Mouse (Mus musculus) kidney, adult 9 months (tissue): Measurements from ENCODE around the gene Zgpat.

Experiments
- DNase-seq: peaks from one replicate; pipeline ENCODE4 v3.0.0; 2022

Gene Zgpat

GRCm38 (mm10) chr2:181364860-181365596 is at the start of gene Zgpat, which contains the start of gene Arfrp1:
Zgpat (plus strand) TSS chr2:181364928.
Arfrp1 (minus strand) TSS chr2:181365404.
- peak; percentile 89 for DNase-seq

GRCm38 (mm10) chr2:181319248-181320102 is 45.3 kb upstream of the Zgpat start, which contains the start of gene Rtel1:
Rtel1 (plus strand) TSS chr2:181319739.
- DNase-seq: peak; percentile 80

- DNase-seq: no peak
These were observed 44.6 kb upstream of the Zgpat start for GRCm38 (mm10) chr2:181320103-181320499.

- no peak for DNase-seq
These were observed 42.6 kb upstream of the Zgpat start for GRCm38 (mm10) chr2:181322136-181322535.

- no peak for DNase-seq
These were observed 38.6 kb upstream of the Zgpat start for GRCm38 (mm10) chr2:181326098-181326497.

- no peak for DNase-seq
These were observed 32.2 kb upstream of the Zgpat start for GRCm38 (mm10) chr2:181332542-181332941.

DNA sequence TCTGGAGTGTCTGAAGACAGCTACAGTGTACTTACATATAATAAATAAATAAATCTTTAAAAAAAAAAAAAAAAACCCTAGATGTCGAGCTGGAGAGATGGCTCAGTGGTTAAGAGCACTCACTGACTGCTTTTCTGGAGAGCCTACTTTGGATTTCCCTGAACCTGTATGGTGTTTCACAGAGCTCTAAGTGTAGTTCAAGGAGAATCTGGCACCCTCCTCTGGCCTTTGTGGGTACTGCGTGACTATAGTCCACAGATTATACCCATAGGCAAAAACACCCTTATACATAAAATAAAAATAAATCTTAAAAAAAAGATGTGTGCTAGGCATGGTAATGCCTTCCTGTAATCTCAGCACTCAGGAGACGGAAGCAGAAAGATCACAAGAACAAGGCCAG is 30.7 kb upstream of the Zgpat start:
- DNase-seq: peak; percentile 81

DNA sequence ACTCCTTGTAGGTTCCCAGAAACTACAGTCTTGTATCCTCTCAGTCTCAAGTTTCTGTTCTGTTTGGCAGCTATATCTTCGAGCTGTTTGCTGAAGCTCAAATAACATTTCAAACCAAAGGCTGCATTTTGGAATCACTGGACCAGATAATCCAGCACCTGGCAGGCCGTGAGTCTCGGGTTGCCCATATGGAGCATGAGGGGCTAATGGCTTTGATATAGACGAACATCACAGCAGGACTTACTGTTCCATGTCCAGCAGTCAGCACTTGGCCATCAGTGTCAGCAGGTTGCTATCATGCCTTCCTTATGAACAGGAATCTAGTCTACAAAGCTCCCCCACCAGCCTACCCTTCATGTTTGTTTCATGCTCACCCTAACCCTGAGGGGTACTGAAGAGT is 24.3 kb upstream of the Zgpat start:
- no peak for DNase-seq

DNA sequence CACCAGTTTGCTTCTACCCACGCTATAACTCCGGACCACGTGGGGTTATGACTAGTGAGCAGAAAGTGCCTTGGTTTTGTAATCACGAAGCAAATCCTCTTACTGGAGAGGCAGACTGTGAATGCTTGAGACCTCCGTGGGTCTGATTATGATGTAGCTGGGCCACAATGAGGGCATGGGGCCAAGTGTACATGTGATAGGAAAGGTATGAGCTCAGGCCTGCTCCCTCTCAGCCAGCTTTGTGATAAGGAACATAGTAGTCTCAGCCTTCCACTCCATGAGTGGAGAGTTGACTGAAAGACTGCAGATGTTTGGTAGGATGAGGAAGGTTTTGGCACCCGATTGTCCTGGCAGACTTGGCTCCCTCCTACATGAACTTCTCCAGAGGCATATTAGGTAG is 22.0 kb upstream of the Zgpat start:
- no peak for DNase-seq

DNA sequence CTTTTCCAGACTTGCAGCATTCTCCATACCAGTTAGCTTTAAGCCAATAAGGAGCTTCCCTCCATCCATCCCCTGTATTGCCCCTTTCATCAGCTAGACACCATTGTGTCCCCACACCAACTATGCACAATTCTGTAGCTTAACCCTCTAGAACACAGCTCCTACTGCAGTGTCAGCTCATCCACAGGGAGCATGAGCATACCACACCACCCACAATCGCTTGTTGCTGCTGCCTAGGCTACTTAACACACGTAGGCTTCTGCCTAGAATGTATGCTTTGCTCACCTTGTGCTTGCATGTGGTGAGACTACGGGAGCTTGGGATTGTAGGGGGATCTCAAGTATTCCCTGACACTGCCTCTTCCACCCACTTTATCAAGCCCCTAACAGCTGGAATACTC is 7.9 kb upstream of the Zgpat start:
- no peak for DNase-seq

DNA sequence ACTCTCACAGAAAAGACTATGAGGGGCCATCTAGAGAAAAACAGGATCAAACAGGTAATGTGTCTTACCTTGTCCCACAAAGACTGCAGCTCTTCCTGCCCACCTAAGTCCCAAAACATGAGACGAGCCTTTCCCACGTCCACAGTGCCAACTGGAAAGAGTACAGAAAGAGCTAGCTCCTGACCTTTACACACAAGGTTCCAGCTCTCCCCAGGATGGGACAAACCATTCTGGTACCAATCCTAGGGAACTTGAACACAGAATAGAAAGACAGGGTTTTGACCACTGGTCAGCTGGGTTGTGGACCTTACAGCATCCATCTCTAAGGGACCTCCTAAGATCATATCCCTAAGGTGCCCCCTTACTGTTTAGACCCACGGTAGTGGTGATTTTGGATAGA is 782 bp upstream of the Zgpat start:
- DNase-seq: no peak

GRCm38 (mm10) chr2:181364487-181364859 is 255 bp upstream of the Zgpat start:
- no peak for DNase-seq

DNA sequence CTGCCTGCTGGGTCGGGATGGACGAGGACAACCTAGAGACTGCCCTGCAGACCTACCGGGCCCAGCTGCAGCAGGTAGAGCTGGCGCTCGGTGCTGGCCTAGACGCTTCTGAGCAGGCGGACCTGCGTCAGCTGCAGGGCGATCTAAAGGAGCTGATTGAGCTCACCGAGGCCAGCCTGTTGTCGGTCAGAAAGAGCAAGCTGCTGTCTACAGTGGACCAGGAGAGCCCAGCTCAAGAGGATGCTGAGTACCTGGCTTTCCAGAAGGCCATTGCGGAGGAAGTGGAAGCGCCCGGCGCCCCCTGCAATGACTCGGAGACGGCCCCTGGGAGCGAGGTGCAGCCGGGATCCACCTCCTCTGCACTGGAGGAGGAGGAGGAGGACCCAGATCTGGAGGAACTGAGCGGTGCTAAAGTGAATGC is 937 bp downstream of the Zgpat start:
- DNase-seq: no peak

DNA sequence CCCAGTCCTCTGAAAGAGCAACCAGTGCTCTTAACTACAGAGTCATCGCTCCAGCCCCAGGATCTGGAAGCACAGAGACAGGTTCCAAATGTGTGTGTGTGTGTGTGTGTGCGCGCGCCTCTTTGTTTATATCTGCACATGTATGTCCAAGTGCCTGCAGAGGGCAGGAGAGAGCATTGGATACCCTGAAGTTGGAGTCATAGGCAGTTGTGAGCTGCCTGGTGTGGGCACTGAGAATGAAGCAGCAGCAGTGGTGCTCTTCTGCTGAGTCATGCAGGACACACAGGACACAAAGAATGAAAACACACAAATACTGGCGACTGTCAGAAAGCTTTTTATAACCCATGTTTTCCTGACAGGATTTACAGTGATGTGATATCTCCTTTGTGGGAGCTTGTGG is 5.3 kb downstream of the Zgpat start:
- no peak for DNase-seq

DNA sequence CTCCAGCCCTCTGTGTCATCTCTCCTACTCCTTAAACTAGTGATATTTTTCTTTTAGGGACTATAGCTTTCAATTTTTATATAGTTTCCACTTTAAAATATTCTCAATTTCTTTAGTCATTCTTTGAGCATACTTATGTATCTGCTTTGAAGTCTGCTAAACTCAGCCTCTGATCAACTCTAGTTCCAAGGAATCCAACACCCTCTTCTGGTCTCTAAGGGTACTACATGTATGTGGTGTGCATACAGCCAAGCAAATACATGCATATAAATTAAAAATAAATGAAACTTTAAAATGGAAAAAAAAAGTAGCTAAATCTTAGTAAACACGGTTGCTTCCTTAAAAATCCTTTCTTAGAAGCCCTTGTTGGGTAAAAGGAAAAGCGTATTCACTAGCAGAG is 11.1 kb downstream of the Zgpat start:
- DNase-seq: peak; percentile 57

GRCm38 (mm10) chr2:181377230-181377629 is 12.5 kb downstream of the Zgpat start:
- no peak for DNase-seq

GRCm38 (mm10) chr2:181378701-181379100 is 14.0 kb downstream of the Zgpat start:
- DNase-seq: no peak

- no peak for DNase-seq
These were observed 15.1 kb downstream of the Zgpat start, which contains the start of gene Lime1 for GRCm38 (mm10) chr2:181379778-181380177. Lime1 (plus strand) TSS chr2:181380078.

- no peak for DNase-seq
These were observed 15.5 kb downstream of the Zgpat start for GRCm38 (mm10) chr2:181380251-181380650.

DNA sequence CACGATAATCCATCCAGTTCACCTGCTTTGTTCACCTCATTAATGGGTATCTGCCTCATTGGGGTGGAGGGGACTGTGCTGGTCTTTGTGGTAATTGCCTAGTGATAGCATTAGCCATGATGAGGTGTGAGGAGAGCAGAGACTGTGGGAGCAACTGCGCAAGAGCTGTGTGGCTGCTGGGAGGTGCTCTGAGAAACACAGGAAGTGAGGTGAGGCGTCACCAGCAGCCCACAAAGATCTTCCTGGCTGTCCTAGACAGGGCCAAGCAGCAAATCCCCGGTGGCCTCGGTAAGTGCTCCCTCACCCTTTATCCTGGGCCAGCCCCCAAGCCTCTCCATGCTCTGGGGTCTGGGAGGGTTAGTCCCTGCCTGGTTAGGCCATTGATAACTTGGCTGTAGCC is 16.4 kb downstream of the Zgpat start:
- no peak for DNase-seq

GRCm38 (mm10) chr2:181381631-181382306 is 17.0 kb downstream of the Zgpat start:
- no peak for DNase-seq

DNA sequence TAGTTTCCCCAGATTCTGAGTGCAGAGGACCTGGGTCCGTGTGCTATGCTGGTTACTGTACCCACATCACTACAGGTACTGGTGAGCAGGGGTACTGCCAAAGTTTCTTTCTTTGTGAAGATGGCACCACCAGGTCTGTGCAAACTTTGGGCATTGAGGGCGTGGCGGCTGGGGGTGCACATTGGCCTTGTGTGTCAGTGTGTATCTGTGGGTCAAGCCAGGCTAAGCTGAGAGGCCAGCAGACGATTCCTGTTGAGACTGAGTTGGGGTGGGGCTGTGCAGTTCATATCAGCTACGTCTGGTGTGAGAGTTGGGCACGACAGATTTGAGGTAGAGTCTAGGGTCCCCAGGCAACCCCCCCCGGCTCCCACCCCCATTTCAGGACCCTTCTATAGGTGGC is 19.7 kb downstream of the Zgpat start:
- no peak for DNase-seq

- peak; percentile 20 for DNase-seq
These were observed 20.2 kb downstream of the Zgpat start for GRCm38 (mm10) chr2:181384919-181385391.
